Mouse (Mus musculus) retina, adult 2 months (tissue): ENCODE results near the gene Gm20736.
"Not testable (repeated sequence)": the region's sequence is repeated elsewhere in the genome, so short reads cannot be mapped to it uniquely, and the experiment has no call there.

ENCODE experiments used
- DNase-seq: peaks from one replicate; pipeline ENCODE4 v3.0.0-alpha.2; 2012; ENCODE audit warnings: low read depth, low spot score

The Gm20736 gene

GRCm38 (mm10) chrY:65377390-65377789, at the start of gene Gm20736:
TSS of gene Gm20736 (plus strand) at chrY:65377690.
- not testable (repeated sequence) for DNase-seq
